Mouse (Mus musculus): Measurements from ENCODE around the gene Vrk1. TPM values are rescaled to one million over a fixed set of nuclear protein-coding genes. Genes with fewer than 3 reads are reported as not detected.

Vrk1 gene
- polyA plus RNA-seq, 1 experiment: 65.8 TPM

- WGBS: 87% methylated on average over 9 of the region's 9 CpGs
- Histone ChIP-seq H3K27ac (ENCODE audit: control insufficient read depth, insufficient read depth, low read depth, low read length, poor library complexity) (no peak overlapping the region), H3K4me1 (ENCODE audit: control insufficient read depth, insufficient read depth, low read length) (no peaks in the 10 kb centered on the region), H3K4me3 (replicated peaks; ENCODE audit: control insufficient read depth, low read depth, low read length) (no peak overlapping the region)
- TF ChIP-seq POLR2A (IDR thresholded peaks at IDR 0.05; ENCODE audit: borderline replicate concordance, control insufficient read depth, low read depth, low read length) (no peak), CTCF (IDR thresholded peaks at IDR 0.05; ENCODE audit: control insufficient read depth, insufficient read depth, low read length) (peak; percentile 44; the same call in 1 of the 2 replicates)
These were observed 26.5 kb upstream of the Vrk1 start for GRCm38 (mm10) chr12:105983499-105983898.

- Histone ChIP-seq H3K4me1 (ENCODE audit: control insufficient read depth, insufficient read depth, low read length) (no peaks in the 10 kb centered on the region), H3K4me3 (replicated peaks; ENCODE audit: control insufficient read depth, low read depth, low read length) (no peak overlapping the region), H3K27ac (ENCODE audit: control insufficient read depth, insufficient read depth, low read depth, low read length, poor library complexity) (no peak overlapping the region)
- 74% methylated on average over 4 of the region's 4 CpGs for WGBS
- TF ChIP-seq CTCF (IDR thresholded peaks at IDR 0.05; ENCODE audit: control insufficient read depth, insufficient read depth, low read length) (no peak), POLR2A (IDR thresholded peaks at IDR 0.05; ENCODE audit: borderline replicate concordance, control insufficient read depth, low read depth, low read length) (no peak)
These were observed 21.6 kb upstream of the Vrk1 start for GRCm38 (mm10) chr12:105988434-105988833.

- no peak for TF ChIP-seq CTCF (IDR thresholded peaks at IDR 0.05; ENCODE audit: control insufficient read depth, insufficient read depth, low read length)
- TF ChIP-seq POLR2A (IDR thresholded peaks at IDR 0.05; ENCODE audit: borderline replicate concordance, control insufficient read depth, low read depth, low read length): no peak
- Histone ChIP-seq H3K4me1 (ENCODE audit: control insufficient read depth, insufficient read depth, low read length) (no peaks in the 10 kb centered on the region), H3K4me3 (replicated peaks; ENCODE audit: control insufficient read depth, low read depth, low read length) (no peak overlapping the region), H3K27ac (ENCODE audit: control insufficient read depth, insufficient read depth, low read depth, low read length, poor library complexity) (no peak overlapping the region)
- 74% methylated on average over 5 of the region's 5 CpGs for WGBS
These were observed 17.3 kb upstream of the Vrk1 start for GRCm38 (mm10) chr12:105992756-105993155.

- no peak overlapping the region for H3K4me3 ChIP-seq (replicated peaks; ENCODE audit: control insufficient read depth, low read depth, low read length)
- TF ChIP-seq POLR2A (IDR thresholded peaks at IDR 0.05; ENCODE audit: borderline replicate concordance, control insufficient read depth, low read depth, low read length) (no peak), CTCF (IDR thresholded peaks at IDR 0.05; ENCODE audit: control insufficient read depth, insufficient read depth, low read length) (no peak)
- WGBS: 69% methylated on average over 7 of the region's 7 CpGs
- H3K27ac ChIP-seq (ENCODE audit: control insufficient read depth, insufficient read depth, low read depth, low read length, poor library complexity): no peak overlapping the region
- H3K4me1 ChIP-seq (ENCODE audit: control insufficient read depth, insufficient read depth, low read length): no peaks in the 10 kb centered on the region
These were observed 16.7 kb upstream of the Vrk1 start for GRCm38 (mm10) chr12:105993356-105993755.

GRCm38 (mm10) chr12:105995940-105996339, 14.1 kb upstream of the Vrk1 start:
- no peak overlapping the region for H3K4me3 ChIP-seq (replicated peaks; ENCODE audit: control insufficient read depth, low read depth, low read length)
- H3K4me1 ChIP-seq (ENCODE audit: control insufficient read depth, insufficient read depth, low read length): no peaks in the 10 kb centered on the region
- H3K27ac ChIP-seq (ENCODE audit: control insufficient read depth, insufficient read depth, low read depth, low read length, poor library complexity): no peak overlapping the region
- 80% methylated on average over 4 of the region's 4 CpGs for WGBS
- TF ChIP-seq POLR2A (IDR thresholded peaks at IDR 0.05; ENCODE audit: borderline replicate concordance, control insufficient read depth, low read depth, low read length) (no peak), CTCF (IDR thresholded peaks at IDR 0.05; ENCODE audit: control insufficient read depth, insufficient read depth, low read length) (no peak)

GRCm38 (mm10) chr12:105997028-105997786, 12.8 kb upstream of the Vrk1 start:
- TF ChIP-seq POLR2A (IDR thresholded peaks at IDR 0.05; ENCODE audit: borderline replicate concordance, control insufficient read depth, low read depth, low read length): no peak
- TF ChIP-seq CTCF (IDR thresholded peaks at IDR 0.05; ENCODE audit: control insufficient read depth, insufficient read depth, low read length): no peak
- Histone ChIP-seq H3K4me3 (replicated peaks; ENCODE audit: control insufficient read depth, low read depth, low read length) (no peak overlapping the region), H3K27ac (ENCODE audit: control insufficient read depth, insufficient read depth, low read depth, low read length, poor library complexity) (no peak overlapping the region), H3K4me1 (ENCODE audit: control insufficient read depth, insufficient read depth, low read length) (no peaks in the 10 kb centered on the region)
- WGBS: 80% methylated on average over 19 of the region's 19 CpGs

GRCm38 (mm10) chr12:106001775-106002174, 8.3 kb upstream of the Vrk1 start:
- Histone ChIP-seq H3K4me3 (replicated peaks; ENCODE audit: control insufficient read depth, low read depth, low read length) (no peak overlapping the region), H3K27ac (ENCODE audit: control insufficient read depth, insufficient read depth, low read depth, low read length, poor library complexity) (no peak overlapping the region), H3K4me1 (ENCODE audit: control insufficient read depth, insufficient read depth, low read length) (peaks cover 2% of the 10 kb centered on the region; the same call in 1 of the 2 replicates)
- TF ChIP-seq CTCF (IDR thresholded peaks at IDR 0.05; ENCODE audit: control insufficient read depth, insufficient read depth, low read length) (no peak), POLR2A (IDR thresholded peaks at IDR 0.05; ENCODE audit: borderline replicate concordance, control insufficient read depth, low read depth, low read length) (no peak)
- WGBS: 68% methylated on average over 8 of the region's 8 CpGs

GRCm38 (mm10) chr12:106004719-106005118, 5.3 kb upstream of the Vrk1 start:
- Histone ChIP-seq H3K4me1 (ENCODE audit: control insufficient read depth, insufficient read depth, low read length) (peaks cover 2% of the 10 kb centered on the region; the same call in 1 of the 2 replicates), H3K4me3 (replicated peaks; ENCODE audit: control insufficient read depth, low read depth, low read length) (no peak overlapping the region), H3K27ac (ENCODE audit: control insufficient read depth, insufficient read depth, low read depth, low read length, poor library complexity) (no peak overlapping the region)
- 50% methylated on average over 6 of the region's 6 CpGs for WGBS
- no peak for TF ChIP-seq POLR2A (IDR thresholded peaks at IDR 0.05; ENCODE audit: borderline replicate concordance, control insufficient read depth, low read depth, low read length)
- TF ChIP-seq CTCF (IDR thresholded peaks at IDR 0.05; ENCODE audit: control insufficient read depth, insufficient read depth, low read length): no peak

Data from bone marrow, adult 2 months (tissue).